Mouse (Mus musculus): ENCODE measurements at regions not wholly inside any gene's neighbourhood (a gene's known extent, or its start where the extent isn't known, plus 50 kb on each side); places are given as distances from the start of the nearest gene placed in this dataset.

GRCm38 (mm10) chr4:125195901-125196435 is 68.3 kb upstream of the Zc3h12a start:
- TF ChIP-seq CTCF (IDR thresholded peaks at IDR 0.05; ENCODE audit: insufficient read depth, low read depth, low read length) (no peak), POLR2A (IDR thresholded peaks at IDR 0.05; ENCODE audit: insufficient read depth, low read depth, low read length) (no peak)
